Mouse (Mus musculus) heart, embryonic 11.5 days (tissue): Measurements from ENCODE around the gene Fer. TPM values are rescaled to one million over a fixed set of nuclear protein-coding genes. Genes with fewer than 3 reads are reported as not detected.

Experiments used
- ATAC-seq: fragments of 200-750 bp; cut with Nextera tagmentation; replicated peaks from 2 replicates; pipeline ENCODE4 v1.8.0; 2017; ENCODE audit warnings: moderate library complexity; ENCODE audit not compliant: insufficient number of reproducible peaks, low FRiP score, low TSS enrichment
- H3K27ac ChIP-seq: fragments of 300-500 bp; sonication (generic); 2 replicates; pipeline ENCODE4 v1.5.1; 2014; ENCODE audit warnings: mild to moderate bottlenecking, low read depth, low read length
- H3K27me3 ChIP-seq: fragments of 300-500 bp; sonication (generic); 2 replicates; pipeline ENCODE4 v1.6.1; 2014; ENCODE audit warnings: mild to moderate bottlenecking, low read length, mixed read lengths; ENCODE audit not compliant: control insufficient read depth, insufficient read depth
- H3K36me3 ChIP-seq: fragments of 300-500 bp; sonication (generic); 2 replicates; pipeline ENCODE4 v1.6.1; 2014; ENCODE audit warnings: mild to moderate bottlenecking, low read length, moderate library complexity, mixed read lengths; ENCODE audit not compliant: control insufficient read depth, insufficient read depth
- H3K4me1 ChIP-seq: fragments of 300-500 bp; sonication (generic); 2 replicates; pipeline ENCODE4 v1.6.1; 2014; ENCODE audit warnings: low read length; ENCODE audit not compliant: control insufficient read depth, insufficient read depth
- H3K4me2 ChIP-seq: fragments of 300-500 bp; sonication (generic); 2 replicates; pipeline ENCODE4 v1.6.1; 2014; ENCODE audit warnings: mild to moderate bottlenecking, moderate library complexity
- H3K4me3 ChIP-seq: fragments of 300-500 bp; sonication (generic); 2 replicates; pipeline ENCODE4 v1.5.1; 2014; ENCODE audit warnings: low read depth, low read length
- H3K9ac ChIP-seq: fragments of 300-500 bp; sonication (generic); 2 replicates; pipeline ENCODE4 v1.6.1; 2014; ENCODE audit warnings: mild to moderate bottlenecking, low read depth, low read length, moderate library complexity
- H3K9me3 ChIP-seq: fragments of 300-500 bp; sonication (generic); replicated peaks from 2 replicates; pipeline ENCODE4 v1.6.1; 2016; ENCODE audit warnings: low read length; ENCODE audit not compliant: control insufficient read depth
- WGBS: fragments of 180-500 bp; shearing (Covaris S2); extraction: QIAGEN DNeasy Blood & Tissue Kit; methylation state at CpG from one replicate; pipeline ENCODE4 v1.1.7; 2014; ENCODE audit not compliant: insufficient replicate concordance; 5-methylcytosine and 5-hydroxymethylcytosine counted together
- polyA plus RNA-seq: library from polyadenylated mRNA; unstranded; fragments of >200 nt; fragmentation: Nextera tagmentation; extraction: Ambion mirVana; gene quantifications from 2 replicates; pipeline ENCODE4 v1.2.1, GENCODE M21; 2014

The Fer gene
- polyA plus RNA-seq, 1 experiment from 2014 or later = 26.6 TPM

DNA sequence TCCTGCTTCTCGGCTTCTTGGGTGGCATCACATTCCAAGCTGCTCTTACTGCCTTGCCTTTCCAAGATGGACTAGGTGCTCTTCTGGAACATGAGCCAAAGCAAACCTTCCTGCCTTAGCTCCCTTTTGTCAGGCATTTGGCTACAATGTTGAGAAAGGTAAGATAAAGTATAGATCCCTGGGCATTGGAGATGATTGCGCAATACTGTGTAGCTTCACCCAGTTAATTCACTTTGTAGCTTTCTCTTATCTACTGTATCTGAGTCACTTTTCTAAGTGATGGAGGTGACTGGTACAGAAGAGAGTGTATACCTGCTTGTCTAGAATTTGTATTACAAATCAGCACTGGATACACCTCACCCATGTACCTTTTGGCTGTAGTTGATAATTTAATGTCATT is 24.1 kb downstream of the Fer start:
- no peaks in the 10 kb centered on the region for H3K9me3 ChIP-seq
- no peak overlapping the region for H3K9ac ChIP-seq
- no peak for ATAC-seq
- H3K4me3 ChIP-seq = no peak overlapping the region
- H3K4me1 ChIP-seq = no peaks in the 10 kb centered on the region
- H3K4me2 ChIP-seq = no peak overlapping the region
- H3K27me3 ChIP-seq = no peaks in the 10 kb centered on the region
- 90% methylated on average over 2 of the region's 2 CpGs for WGBS
- H3K27ac ChIP-seq = no peak overlapping the region
- no peaks in the 10 kb centered on the region for H3K36me3 ChIP-seq

DNA sequence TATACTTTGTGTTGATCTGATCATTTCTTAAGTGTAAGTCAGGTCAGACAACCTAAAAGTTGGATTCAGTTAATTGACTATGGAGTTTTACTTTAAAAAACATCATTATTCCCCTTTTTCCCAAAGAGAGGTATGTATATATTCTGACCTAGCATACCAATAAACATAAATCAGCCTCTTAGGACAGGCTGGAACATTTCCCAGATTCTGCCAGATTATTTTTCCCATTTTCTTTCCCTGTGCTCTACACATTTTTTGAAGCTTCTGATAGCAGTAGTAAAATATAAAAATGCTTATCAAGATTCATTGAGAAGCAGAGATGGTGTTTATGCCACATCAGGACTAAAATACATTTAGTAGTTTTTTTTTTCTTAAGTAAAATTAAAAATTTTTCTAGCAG is 27.7 kb downstream of the Fer start:
- Histone ChIP-seq H3K4me2 (no peak overlapping the region), H3K4me1 (no peaks in the 10 kb centered on the region), H3K9ac (no peak overlapping the region), H3K36me3 (no peaks in the 10 kb centered on the region), H3K9me3 (no peaks in the 10 kb centered on the region), H3K4me3 (no peak overlapping the region), H3K27me3 (no peaks in the 10 kb centered on the region), H3K27ac (no peak overlapping the region)
- ATAC-seq = no peak

DNA sequence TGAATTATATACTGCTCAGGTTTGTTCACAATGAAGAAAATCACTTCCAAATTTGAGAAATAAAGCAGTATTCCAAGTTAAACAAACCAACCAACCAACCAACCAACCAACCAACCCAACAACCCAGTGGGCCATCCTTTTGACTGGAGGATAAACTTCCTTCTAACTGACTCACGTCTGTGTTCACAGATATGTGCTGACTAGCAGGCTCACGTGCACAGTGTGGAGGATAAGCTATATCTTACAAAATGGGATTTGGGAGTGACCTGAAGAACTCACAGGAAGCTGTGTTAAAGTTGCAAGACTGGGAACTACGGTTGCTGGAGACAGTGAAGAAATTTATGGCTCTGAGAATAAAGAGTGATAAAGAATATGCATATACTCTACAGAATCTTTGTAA is 33.0 kb downstream of the Fer start:
- no peak overlapping the region for H3K9ac ChIP-seq
- H3K27me3 ChIP-seq = no peaks in the 10 kb centered on the region
- 49% methylated on average over 3 of the region's 3 CpGs for WGBS
- no peaks in the 10 kb centered on the region for H3K9me3 ChIP-seq
- no peak overlapping the region for H3K4me2 ChIP-seq
- no peak overlapping the region for H3K27ac ChIP-seq
- ATAC-seq = no peak
- H3K36me3 ChIP-seq = no peaks in the 10 kb centered on the region
- H3K4me1 ChIP-seq = no peaks in the 10 kb centered on the region
- H3K4me3 ChIP-seq = no peak overlapping the region

DNA sequence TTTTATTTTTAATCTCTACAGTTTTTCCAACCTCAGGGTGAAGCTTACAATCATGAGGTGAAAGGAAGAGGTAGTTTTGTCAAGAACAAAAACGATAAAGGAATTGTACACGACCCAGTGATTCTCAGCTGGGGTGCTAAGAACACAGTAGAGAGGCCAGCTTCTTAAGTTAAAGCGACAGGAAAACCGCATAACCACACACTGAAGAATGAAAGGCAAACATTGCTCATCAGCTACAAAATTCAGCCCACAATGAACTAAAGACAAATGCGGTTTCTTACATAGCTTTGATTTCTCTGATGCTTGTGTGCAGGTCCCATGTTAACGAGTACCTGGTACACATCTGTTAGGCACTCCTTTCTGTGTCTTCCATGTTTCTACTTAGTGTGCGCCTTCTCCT is 34.2 kb downstream of the Fer start:
- Histone ChIP-seq H3K4me3 (no peak overlapping the region), H3K4me1 (no peaks in the 10 kb centered on the region), H3K27me3 (no peaks in the 10 kb centered on the region), H3K9ac (no peak overlapping the region), H3K36me3 (no peaks in the 10 kb centered on the region), H3K9me3 (no peaks in the 10 kb centered on the region), H3K27ac (no peak overlapping the region), H3K4me2 (no peak overlapping the region)
- 83% methylated on average over 7 of the region's 7 CpGs for WGBS
- ATAC-seq = no peak

DNA sequence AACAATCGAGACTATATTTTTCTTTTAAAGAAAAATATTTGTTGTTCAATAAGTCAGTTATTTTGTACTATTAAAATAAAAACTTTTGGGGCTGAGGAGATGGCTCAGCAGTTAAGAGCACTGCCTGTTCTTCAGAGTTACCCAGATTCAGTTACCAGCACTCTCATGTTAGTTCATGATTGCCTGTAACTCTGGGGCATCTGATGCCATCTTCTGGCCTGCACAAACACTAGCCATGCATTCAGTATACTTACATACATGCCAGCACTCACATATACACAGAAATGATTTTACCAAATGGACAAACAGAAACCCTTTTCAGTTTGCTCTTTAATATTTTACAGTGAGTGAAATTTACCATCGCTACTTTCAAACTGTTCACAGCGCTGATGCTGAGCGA is 46.4 kb downstream of the Fer start:
- Histone ChIP-seq H3K27me3 (no peaks in the 10 kb centered on the region), H3K9ac (no peak overlapping the region), H3K36me3 (no peaks in the 10 kb centered on the region), H3K4me3 (no peak overlapping the region), H3K4me2 (no peak overlapping the region), H3K9me3 (no peaks in the 10 kb centered on the region), H3K27ac (no peak overlapping the region), H3K4me1 (no peaks in the 10 kb centered on the region)
- ATAC-seq = no peak
- WGBS = 91% methylated on average over 4 of the region's 4 CpGs

DNA sequence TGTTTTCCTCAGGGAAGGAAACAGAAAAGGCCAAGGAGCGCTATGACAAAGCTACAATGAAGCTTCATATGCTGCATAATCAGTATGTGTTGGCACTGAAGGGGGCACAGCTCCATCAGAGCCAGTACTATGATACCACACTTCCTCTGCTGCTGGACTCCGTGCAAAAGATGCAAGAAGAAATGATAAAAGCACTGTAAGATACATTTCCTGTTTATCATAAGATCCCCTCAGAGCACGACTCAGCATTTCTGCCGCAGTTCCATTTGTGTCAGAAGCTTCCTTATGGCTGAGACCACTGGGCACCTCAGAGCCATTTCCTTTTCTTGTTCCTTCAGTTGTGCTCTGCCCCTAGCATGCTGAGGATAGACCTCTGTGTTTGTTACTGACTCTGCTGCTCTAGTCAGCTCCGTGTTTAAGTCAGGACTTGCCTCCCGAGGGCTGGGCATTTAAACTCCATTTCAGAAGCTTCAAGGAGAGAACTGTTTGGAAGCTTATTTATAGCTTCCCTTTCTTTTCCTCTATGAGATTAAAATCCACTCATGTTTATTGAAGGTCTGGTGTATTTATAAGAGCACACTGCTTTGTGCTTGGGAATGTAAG is 58.8 kb downstream of the Fer start:
- no peak overlapping the region for H3K4me2 ChIP-seq
- no peaks in the 10 kb centered on the region for H3K27me3 ChIP-seq
- H3K27ac ChIP-seq = no peak overlapping the region
- H3K4me1 ChIP-seq = peaks cover 4% of the 10 kb centered on the region; the same call in 1 of the 2 replicates
- ATAC-seq = no peak
- H3K9me3 ChIP-seq = no peaks in the 10 kb centered on the region
- H3K9ac ChIP-seq = no peak overlapping the region
- H3K4me3 ChIP-seq = no peak overlapping the region
- no peaks in the 10 kb centered on the region for H3K36me3 ChIP-seq
- 62% methylated on average over 6 of the region's 6 CpGs for WGBS

DNA sequence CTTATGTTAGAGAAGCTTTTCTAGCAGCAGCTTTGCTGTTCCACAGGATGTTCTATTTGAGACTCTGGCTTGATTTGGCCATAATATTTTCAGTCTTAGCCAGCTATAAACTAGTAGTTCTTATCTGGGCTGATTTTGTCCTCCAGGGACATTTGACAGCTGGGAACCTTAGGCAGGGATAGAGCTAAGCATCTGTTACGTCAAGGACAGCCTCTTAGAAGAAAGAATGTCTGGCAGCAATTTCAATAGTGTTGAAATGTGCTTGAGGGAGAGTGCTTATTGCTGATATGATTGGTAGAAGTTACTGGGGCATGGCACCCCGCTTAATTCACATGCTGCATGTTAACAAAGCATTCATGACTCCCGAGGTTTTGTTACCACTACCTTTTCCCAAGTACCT is 62.7 kb downstream of the Fer start:
- Histone ChIP-seq H3K27ac (no peak overlapping the region), H3K9me3 (no peaks in the 10 kb centered on the region), H3K4me1 (peaks cover 4% of the 10 kb centered on the region; the same call in 1 of the 2 replicates), H3K36me3 (no peaks in the 10 kb centered on the region), H3K4me3 (no peak overlapping the region), H3K9ac (no peak overlapping the region), H3K4me2 (no peak overlapping the region), H3K27me3 (no peaks in the 10 kb centered on the region)
- no peak for ATAC-seq
- WGBS = 35% methylated on average over 3 of the region's 3 CpGs

DNA sequence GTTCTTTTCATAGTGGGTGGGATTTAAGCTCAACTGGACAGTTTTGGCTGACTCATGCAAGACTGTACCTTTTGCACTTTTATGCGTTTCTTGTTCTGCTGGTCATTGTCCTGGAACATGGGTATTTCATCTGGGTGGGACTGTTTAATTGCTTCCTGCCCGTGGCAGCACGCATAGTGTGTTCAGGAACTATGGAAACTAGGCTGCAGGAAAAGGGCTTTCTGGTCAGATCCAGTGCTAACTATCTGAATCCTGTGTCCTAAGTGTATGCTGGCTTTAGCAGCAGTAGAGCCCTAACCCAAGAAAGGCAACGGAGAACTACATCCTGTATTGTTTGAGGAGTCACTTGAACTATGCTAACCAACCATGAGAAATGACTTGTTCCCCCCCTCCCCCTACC is 67.8 kb downstream of the Fer start:
- H3K4me3 ChIP-seq = no peak overlapping the region
- WGBS = 71% methylated on average over 4 of the region's 4 CpGs
- no peak for ATAC-seq

DNA sequence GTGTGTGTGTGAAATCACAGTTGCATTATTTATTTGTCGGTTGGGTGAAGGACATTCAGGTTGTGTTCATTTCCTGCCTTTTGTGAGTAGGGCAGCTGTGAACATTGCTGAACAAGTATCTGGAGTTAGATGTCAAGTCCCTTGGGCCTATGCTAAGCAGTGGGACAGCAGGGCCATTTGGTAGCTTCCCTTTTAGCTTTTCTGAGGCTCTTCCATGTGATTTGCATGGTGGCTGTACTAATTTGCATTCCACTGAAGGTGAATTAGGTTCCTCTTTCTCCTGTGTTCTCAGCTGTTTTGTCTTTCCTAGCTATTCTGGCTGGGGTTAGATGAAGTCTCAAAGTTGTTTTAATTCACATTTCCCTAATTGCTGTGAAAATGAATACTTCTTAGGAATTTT is 68.7 kb downstream of the Fer start:
- H3K4me2 ChIP-seq = no peak overlapping the region
- no peak overlapping the region for H3K27ac ChIP-seq
- H3K9ac ChIP-seq = no peak overlapping the region
- H3K9me3 ChIP-seq = no peaks in the 10 kb centered on the region
- no peaks in the 10 kb centered on the region for H3K27me3 ChIP-seq
- no peak for ATAC-seq
- no peak overlapping the region for H3K4me3 ChIP-seq
- 83% methylated on average over 1 of the region's 1 CpGs for WGBS
- peaks cover 3% of the 10 kb centered on the region; the same call in 1 of the 2 replicates for H3K36me3 ChIP-seq
- no peaks in the 10 kb centered on the region for H3K4me1 ChIP-seq

More for the DNA sequence above, 67.8 kb downstream of the Fer start:
- H3K36me3 ChIP-seq = peaks cover 3% of the 10 kb centered on the region; the same call in 1 of the 2 replicates
- H3K4me1 ChIP-seq = peaks cover under 1% of the 10 kb centered on the region; the same call in 1 of the 2 replicates
- no peak overlapping the region for H3K27ac ChIP-seq
- H3K9ac ChIP-seq = no peak overlapping the region
- no peaks in the 10 kb centered on the region for H3K27me3 ChIP-seq
- no peak overlapping the region for H3K4me2 ChIP-seq
- no peaks in the 10 kb centered on the region for H3K9me3 ChIP-seq
